Mouse (Mus musculus) cerebellum, adult 2 months (tissue): Measurements from ENCODE around the gene Sh3pxd2b.

Experiments
- CTCF ChIP-seq: fragments of 200-500 bp; IDR thresholded peaks from 2 replicates; pipeline ENCODE4 v1.5.1; 2011; ENCODE audit warnings: low read depth, mild to moderate bottlenecking, control low read depth, low read length, moderate library complexity, borderline replicate concordance; ENCODE audit not compliant: insufficient read depth
- POLR2A ChIP-seq: fragments of 200-500 bp; IDR thresholded peaks from 2 replicates; pipeline ENCODE4 v1.6.1; 2011; ENCODE audit warnings: low read length, control low read depth, borderline replicate concordance; ENCODE audit not compliant: insufficient read depth

- TF ChIP-seq POLR2A = no peak
- TF ChIP-seq CTCF = no peak
Observed at GRCm38 (mm10) chr11:32444266-32444665, 96.6 kb downstream of the Sh3pxd2b start.
